Mouse (Mus musculus): ENCODE measurements around the gene Faf1. TPM values are rescaled to one million over a fixed set of nuclear protein-coding genes. Genes with fewer than 3 reads are reported as not detected.

Gene Faf1
- polyA plus RNA-seq, 1 experiment from 2014 or later = 46.1 TPM

- no peak for ATAC-seq (ENCODE audit: low FRiP score, low read depth)
- WGBS = 1% methylated on average over 9 of the region's 9 CpGs
- Histone ChIP-seq H3K9me3 (no peaks in the 10 kb centered on the region), H3K27me3 (replicated peaks) (peaks cover 95% of the 10 kb centered on the region), H3K36me3 (no peaks in the 10 kb centered on the region), H3K4me1 (peaks cover 43% of the 10 kb centered on the region), H3K4me3 (peak overlapping the region; percentile 36), H3K9ac (no peak overlapping the region), H3K4me2 (replicated peaks) (peak overlapping the region; percentile 70), H3K27ac (no peak overlapping the region)
Observed at GRCm38 (mm10) chr4:109978858-109979340, 302.5 kb downstream of the Faf1 start.

GRCm38 (mm10) chr4:109979461-109980320 lies 303.3 kb downstream of the Faf1 start:
- H3K4me3 ChIP-seq = peak overlapping the region; percentile 18
- no peak for ATAC-seq (ENCODE audit: low FRiP score, low read depth)
- H3K4me1 ChIP-seq = peaks cover 43% of the 10 kb centered on the region
- H3K9ac ChIP-seq = no peak overlapping the region
- WGBS = under 1% methylated on average over 66 of the region's 66 CpGs
- no peaks in the 10 kb centered on the region for H3K36me3 ChIP-seq
- H3K9me3 ChIP-seq = no peaks in the 10 kb centered on the region
- peaks cover 95% of the 10 kb centered on the region for H3K27me3 ChIP-seq (replicated peaks)
- H3K4me2 ChIP-seq (replicated peaks) = peak overlapping the region; percentile 44
- no peak overlapping the region for H3K27ac ChIP-seq

GRCm38 (mm10) chr4:109980321-109981082 lies 304.1 kb downstream of the Faf1 start:
- no peak for ATAC-seq (ENCODE audit: low FRiP score, low read depth)

GRCm38 (mm10) chr4:109981083-109981870 lies 304.9 kb downstream of the Faf1 start:
- WGBS = 1% methylated on average over 37 of the region's 37 CpGs
- H3K4me2 ChIP-seq (replicated peaks) = peak overlapping the region; percentile 52; the same call in 1 of the 2 replicates
- H3K9ac ChIP-seq = no peak overlapping the region
- H3K27ac ChIP-seq = no peak overlapping the region
- ATAC-seq (ENCODE audit: low FRiP score, low read depth) = no peak
- no peak overlapping the region for H3K4me3 ChIP-seq
- peaks cover 95% of the 10 kb centered on the region for H3K27me3 ChIP-seq (replicated peaks)
- peaks cover 39% of the 10 kb centered on the region for H3K4me1 ChIP-seq
- H3K9me3 ChIP-seq = no peaks in the 10 kb centered on the region
- no peaks in the 10 kb centered on the region for H3K36me3 ChIP-seq

More at GRCm38 (mm10) chr4:109980321-109981082, 304.1 kb downstream of the Faf1 start:
- Histone ChIP-seq H3K36me3 (no peaks in the 10 kb centered on the region), H3K4me3 (peak overlapping the region; percentile 18), H3K4me2 (replicated peaks) (peak overlapping the region; percentile 44), H3K4me1 (peaks cover 39% of the 10 kb centered on the region), H3K9me3 (no peaks in the 10 kb centered on the region), H3K27ac (no peak overlapping the region), H3K27me3 (replicated peaks) (peaks cover 95% of the 10 kb centered on the region), H3K9ac (no peak overlapping the region)
- WGBS = under 1% methylated on average over 28 of the region's 29 CpGs

- Histone ChIP-seq H3K4me1 (peaks cover 39% of the 10 kb centered on the region), H3K4me2 (replicated peaks) (peak overlapping the region; percentile 52), H3K27me3 (replicated peaks) (peaks cover 95% of the 10 kb centered on the region), H3K36me3 (no peaks in the 10 kb centered on the region), H3K4me3 (peak overlapping the region; percentile 28), H3K27ac (no peak overlapping the region), H3K9me3 (no peaks in the 10 kb centered on the region), H3K9ac (no peak overlapping the region)
- under 1% methylated on average over 83 of the region's 99 CpGs for WGBS
- no peak for ATAC-seq (ENCODE audit: low FRiP score, low read depth)
Observed at GRCm38 (mm10) chr4:109981871-109982680, 305.7 kb downstream of the Faf1 start.

GRCm38 (mm10) chr4:109982681-109983265 lies 306.4 kb downstream of the Faf1 start:
- ATAC-seq (ENCODE audit: low FRiP score, low read depth) = no peak
- Histone ChIP-seq H3K4me1 (peaks cover 32% of the 10 kb centered on the region), H3K9ac (no peak overlapping the region), H3K36me3 (no peaks in the 10 kb centered on the region), H3K9me3 (no peaks in the 10 kb centered on the region), H3K27me3 (replicated peaks) (peaks cover 95% of the 10 kb centered on the region), H3K4me3 (peak overlapping the region; percentile 28), H3K4me2 (replicated peaks) (peak overlapping the region; percentile 52), H3K27ac (no peak overlapping the region)
- WGBS = 1% methylated on average over 30 of the region's 30 CpGs

- H3K27ac ChIP-seq = no peak overlapping the region
- peaks cover 25% of the 10 kb centered on the region for H3K4me1 ChIP-seq
- ATAC-seq (ENCODE audit: low FRiP score, low read depth) = no peak
- H3K4me3 ChIP-seq = no peak overlapping the region
- H3K9me3 ChIP-seq = no peaks in the 10 kb centered on the region
- WGBS = under 1% methylated on average over 49 of the region's 49 CpGs
- H3K36me3 ChIP-seq = no peaks in the 10 kb centered on the region
- H3K4me2 ChIP-seq (replicated peaks) = no peak overlapping the region
- H3K27me3 ChIP-seq (replicated peaks) = peaks cover 95% of the 10 kb centered on the region
- H3K9ac ChIP-seq = no peak overlapping the region
Observed at GRCm38 (mm10) chr4:109983281-109984001, 307.1 kb downstream of the Faf1 start.

- H3K4me2 ChIP-seq (replicated peaks) = no peak overlapping the region
- H3K4me3 ChIP-seq = no peak overlapping the region
- WGBS = under 1% methylated on average over 24 of the region's 24 CpGs
- no peak overlapping the region for H3K9ac ChIP-seq
- no peaks in the 10 kb centered on the region for H3K36me3 ChIP-seq
- no peak for ATAC-seq (ENCODE audit: low FRiP score, low read depth)
- peaks cover 95% of the 10 kb centered on the region for H3K27me3 ChIP-seq (replicated peaks)
- no peak overlapping the region for H3K27ac ChIP-seq
- no peaks in the 10 kb centered on the region for H3K9me3 ChIP-seq
- peaks cover 25% of the 10 kb centered on the region for H3K4me1 ChIP-seq
Observed at GRCm38 (mm10) chr4:109984011-109984411, 307.6 kb downstream of the Faf1 start.

GRCm38 (mm10) chr4:109984496-109985423 lies 308.4 kb downstream of the Faf1 start:
- Histone ChIP-seq H3K9me3 (no peaks in the 10 kb centered on the region), H3K4me1 (peaks cover 23% of the 10 kb centered on the region), H3K27me3 (replicated peaks) (peaks cover 96% of the 10 kb centered on the region), H3K27ac (no peak overlapping the region), H3K9ac (no peak overlapping the region), H3K4me2 (replicated peaks) (no peak overlapping the region), H3K4me3 (no peak overlapping the region), H3K36me3 (no peaks in the 10 kb centered on the region)
- no peak for ATAC-seq (ENCODE audit: low FRiP score, low read depth)
- WGBS = 1% methylated on average over 38 of the region's 38 CpGs

All from neural tube, embryonic 12.5 days (tissue).